Mouse (Mus musculus) mouse trophoblast stem cell (cell line): Measurements from ENCODE around the gene Piwil1.

ENCODE experiments used
- in situ Hi-C, 2 experiments: fragments of 300-500 bp; cut with MseI, MboI; formaldehyde crosslinking; loops; 2 replicates in 1 of 2; 3 replicates in 1 of 2; pipeline ENCODE4 v1.15.1; 2025

The Piwil1 gene

GRCm38 (mm10) chr5:128702224-128702623, at the start of gene Piwil1:
Piwil1 (plus strand) TSS chr5:128702524.
- in situ Hi-C loops, result no loop called here

- in situ Hi-C loops, result no loop called here
Observed at GRCm38 (mm10) chr5:128656496-128657135, 45.7 kb upstream of the Piwil1 start.

GRCm38 (mm10) chr5:128660101-128660500, 42.2 kb upstream of the Piwil1 start:
- in situ Hi-C loops, result loop anchor here in 1 of 2 experiments (5.0 kb wide), 1 partner anchor 138 kb away; no protein-coding TSS in a partner anchor

GRCm38 (mm10) chr5:128662881-128663280, 39.4 kb upstream of the Piwil1 start:
- in situ Hi-C loops, result loop anchor here in 1 of 2 experiments (5.0 kb wide), 1 partner anchor 141 kb away; no protein-coding TSS in a partner anchor

- in situ Hi-C loops, result loop anchor here in 1 of 2 experiments (5.0 kb wide), 1 partner anchor 142 kb away; no protein-coding TSS in a partner anchor
Observed at GRCm38 (mm10) chr5:128663976-128664375, 38.3 kb upstream of the Piwil1 start.

- in situ Hi-C loops, result loop anchor here in 1 of 2 experiments (5.0 kb wide), 1 partner anchor 143 kb away; no protein-coding TSS in a partner anchor
Observed at GRCm38 (mm10) chr5:128665045-128665444, 37.3 kb upstream of the Piwil1 start.

GRCm38 (mm10) chr5:128667303-128667702, 35.0 kb upstream of the Piwil1 start:
- in situ Hi-C loops, result loop anchor here in 1 of 2 experiments (5.0 kb wide), 1 partner anchor 145 kb away; no protein-coding TSS in a partner anchor

- in situ Hi-C loops, result no loop called here
Observed at GRCm38 (mm10) chr5:128674124-128674523, 28.2 kb upstream of the Piwil1 start.

GRCm38 (mm10) chr5:128677373-128677772, 25.0 kb upstream of the Piwil1 start:
- in situ Hi-C loops, result no loop called here

- in situ Hi-C loops, result no loop called here
Observed at GRCm38 (mm10) chr5:128677861-128678260, 24.5 kb upstream of the Piwil1 start.

GRCm38 (mm10) chr5:128681456-128681855, 20.9 kb upstream of the Piwil1 start:
- in situ Hi-C loops, result no loop called here

- in situ Hi-C loops, result no loop called here
Observed at GRCm38 (mm10) chr5:128684192-128684591, 18.1 kb upstream of the Piwil1 start.

- in situ Hi-C loops, result no loop called here
Observed at GRCm38 (mm10) chr5:128684621-128685020, 17.7 kb upstream of the Piwil1 start.

- in situ Hi-C loops, result no loop called here
Observed at GRCm38 (mm10) chr5:128687139-128687538, 15.2 kb upstream of the Piwil1 start.

- in situ Hi-C loops, result no loop called here
Observed at GRCm38 (mm10) chr5:128694107-128694506, 8.2 kb upstream of the Piwil1 start.

GRCm38 (mm10) chr5:128694611-128695325, 7.6 kb upstream of the Piwil1 start:
- in situ Hi-C loops, result no loop called here

- in situ Hi-C loops, result no loop called here
Observed at GRCm38 (mm10) chr5:128696824-128697223, 5.5 kb upstream of the Piwil1 start.

GRCm38 (mm10) chr5:128700716-128701115, 1.6 kb upstream of the Piwil1 start:
- in situ Hi-C loops, result no loop called here

GRCm38 (mm10) chr5:128703688-128704087, 1.4 kb downstream of the Piwil1 start:
- in situ Hi-C loops, result no loop called here

GRCm38 (mm10) chr5:128704134-128704904, 2.0 kb downstream of the Piwil1 start:
- in situ Hi-C loops, result no loop called here

GRCm38 (mm10) chr5:128706467-128706866, 4.1 kb downstream of the Piwil1 start:
- in situ Hi-C loops, result no loop called here

- in situ Hi-C loops, result no loop called here
Observed at GRCm38 (mm10) chr5:128707271-128707670, 4.9 kb downstream of the Piwil1 start.
